Mouse (Mus musculus): ENCODE results near the gene Cxcr5.

DNA sequence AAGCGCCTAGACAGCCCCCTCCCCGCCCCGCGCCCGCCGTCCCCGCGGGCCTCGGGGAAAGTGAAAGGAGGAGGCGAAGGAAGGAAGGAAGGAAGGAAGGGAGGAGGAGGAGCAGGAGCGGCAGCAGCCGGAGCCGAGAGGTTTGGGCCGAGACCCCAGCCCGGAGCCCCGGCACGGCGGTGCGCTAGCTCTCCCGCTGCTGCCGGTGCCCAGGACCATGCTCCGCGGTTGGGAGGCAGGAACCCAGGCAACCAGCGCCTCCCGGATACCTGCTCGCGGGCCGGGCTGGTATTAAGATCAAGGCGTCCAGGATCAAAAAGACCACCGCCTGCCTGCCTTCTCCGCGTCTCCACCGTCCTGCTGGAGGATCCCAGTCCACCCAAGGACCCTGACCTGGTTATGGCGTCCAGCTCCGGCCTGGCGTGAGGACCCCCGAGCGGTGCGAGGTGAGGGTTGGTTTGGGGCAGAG lies 78.6 kb downstream of the Cxcr5 start:
- TF ChIP-seq CTCF (IDR thresholded peaks at IDR 0.05; ENCODE audit: insufficient read depth, low read length), result no peak
- TF ChIP-seq POLR2A (IDR thresholded peaks at IDR 0.05; ENCODE audit: borderline replicate concordance, extremely low read depth, low read depth, low read length), result no peak

Measured in lung, adult 2 months (tissue).